Mouse (Mus musculus) limb, embryonic 14.5 days (tissue): ENCODE measurements around the gene Dok3. TPM values are rescaled to one million over a fixed set of nuclear protein-coding genes. Genes with fewer than 3 reads are reported as not detected.

ENCODE experiments used
- ATAC-seq: fragments of 200-750 bp; cut with Nextera tagmentation; 2 replicates; pipeline ENCODE4 v1.8.0; 2017; ENCODE audit warnings: low read depth, moderate number of reproducible peaks, moderate TSS enrichment; ENCODE audit not compliant: low FRiP score
- DNase-seq: peaks from one replicate; pipeline ENCODE4 v3.0.0-alpha.2; 2015; ENCODE audit warnings: low spot score
- H3K27ac ChIP-seq: fragments of 300-500 bp; sonication (generic); replicated peaks from 2 replicates; pipeline ENCODE4 v1.5.1; 2014; ENCODE audit warnings: low read depth, mild to moderate bottlenecking, low read length, moderate library complexity, mixed read lengths
- H3K27me3 ChIP-seq: fragments of 300-500 bp; sonication (generic); 2 replicates; pipeline ENCODE4 v1.6.1; 2014; ENCODE audit warnings: low read length, mixed read lengths; ENCODE audit not compliant: control insufficient read depth, insufficient read depth
- H3K36me3 ChIP-seq: fragments of 300-500 bp; sonication (generic); 2 replicates; pipeline ENCODE4 v1.6.1; 2014; ENCODE audit warnings: mild to moderate bottlenecking, low read length, moderate library complexity, mixed read lengths; ENCODE audit not compliant: control insufficient read depth, insufficient read depth
- H3K4me1 ChIP-seq: fragments of 300-500 bp; sonication (generic); 2 replicates; pipeline ENCODE4 v1.6.1; 2014; ENCODE audit warnings: antibody characterized with exemption, low read length, mixed read lengths; ENCODE audit not compliant: control insufficient read depth, insufficient read depth
- H3K4me2 ChIP-seq: fragments of 300-500 bp; sonication (generic); replicated peaks from 2 replicates; pipeline ENCODE4 v1.6.1; 2014; ENCODE audit warnings: low read depth, mild to moderate bottlenecking, low read length, moderate library complexity; ENCODE audit not compliant: severe bottlenecking
- H3K4me3 ChIP-seq: fragments of 300-500 bp; sonication (generic); replicated peaks from 2 replicates; pipeline ENCODE4 v1.5.1; 2014; ENCODE audit warnings: low read length
- H3K9ac ChIP-seq: fragments of 300-500 bp; sonication (generic); 2 replicates; pipeline ENCODE4 v1.6.1; 2014; ENCODE audit warnings: mild to moderate bottlenecking, low read depth, low read length, moderate library complexity; ENCODE audit not compliant: severe bottlenecking
- H3K9me3 ChIP-seq: fragments of 300-500 bp; sonication (generic); 2 replicates; pipeline ENCODE4 v1.6.1; 2016; ENCODE audit warnings: low read length; ENCODE audit not compliant: control insufficient read depth
- POLR2A ChIP-seq: fragments of 200-500 bp; IDR thresholded peaks from 2 replicates; pipeline ENCODE4 v1.8.0; 2012; ENCODE audit warnings: inconsistent platforms, mild to moderate bottlenecking, moderate library complexity, borderline replicate concordance; ENCODE audit not compliant: insufficient read depth, insufficient read length; ENCODE audit errors: extremely low read depth
- WGBS: fragments of 180-500 bp; shearing (Covaris S2); extraction: QIAGEN DNeasy Blood & Tissue Kit; methylation state at CpG from one replicate; pipeline ENCODE4 v1.1.7; 2014; 5-methylcytosine and 5-hydroxymethylcytosine counted together
- polyA plus RNA-seq, 2 experiments: library from polyadenylated mRNA; depleted of rRNA in 1 of 2; stranded (reverse) in 1 of 2; unstranded in 1 of 2; fragments of >200 nt; fragmentation: Nextera tagmentation in 1 of 2; extraction: Ambion mirVana in 1 of 2; gene quantifications; 2 replicates each; pipeline versions ENCODE4 v1.2.1 to v1.2.3; 2012 to 2014

Dok3 gene
- polyA plus RNA-seq, 2 experiments, result 4.4 to 9.1 TPM

DNA sequence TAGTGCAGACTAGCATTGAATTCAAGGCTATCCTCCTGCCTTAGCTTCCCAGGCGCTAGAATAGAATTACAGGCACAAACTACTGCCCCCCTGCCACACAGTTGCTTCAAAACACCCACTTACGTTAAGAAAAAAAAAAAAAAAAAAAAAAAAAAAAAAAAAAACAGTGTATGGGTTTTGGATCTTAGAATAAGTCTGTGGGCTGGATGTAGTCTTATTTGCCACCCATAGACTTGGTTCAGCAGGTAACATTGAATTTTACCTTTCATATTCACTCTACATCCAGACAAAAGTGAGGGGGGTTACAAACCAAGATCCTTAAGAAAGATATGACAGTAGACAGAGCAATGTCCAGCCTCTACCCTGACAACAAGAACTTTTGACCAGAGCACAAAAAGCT is 38.9 kb upstream of the Dok3 start:
- Histone ChIP-seq H3K27ac (no peak overlapping the region), H3K27me3 (no peaks in the 10 kb centered on the region)

DNA sequence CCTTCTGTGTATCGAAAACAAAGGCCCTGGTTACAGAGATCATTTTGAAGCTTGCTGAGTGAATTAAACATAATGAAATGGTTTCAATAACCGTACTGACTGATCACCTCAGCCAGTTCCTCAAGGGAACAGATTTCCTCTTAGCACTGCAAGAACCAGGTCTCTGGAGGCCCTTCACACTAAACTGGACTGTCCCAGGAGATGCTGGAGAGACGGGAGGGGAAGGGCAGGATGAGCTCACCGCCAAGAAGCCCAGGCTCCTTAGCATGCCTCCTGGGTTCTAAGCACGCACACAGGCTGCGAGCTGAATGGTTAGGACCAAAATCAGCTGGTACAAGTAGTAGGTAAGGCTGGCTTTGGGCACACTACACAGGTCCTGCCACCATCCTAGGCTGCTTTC is 37.9 kb upstream of the Dok3 start:
- TF ChIP-seq POLR2A, result no peak
- no peak overlapping the region for H3K27ac ChIP-seq
- peaks cover 12% of the 10 kb centered on the region for H3K4me1 ChIP-seq
- H3K4me3 ChIP-seq, result no peak overlapping the region
- 92% methylated on average over 6 of the region's 6 CpGs for WGBS
- no peak overlapping the region for H3K4me2 ChIP-seq
- H3K36me3 ChIP-seq, result peaks cover 29% of the 10 kb centered on the region
- H3K9ac ChIP-seq, result no peak overlapping the region
- no peaks in the 10 kb centered on the region for H3K27me3 ChIP-seq
- no peak for ATAC-seq
- no peaks in the 10 kb centered on the region for H3K9me3 ChIP-seq
- no peak for DNase-seq

More for the DNA sequence above, 38.9 kb upstream of the Dok3 start:
- no peaks in the 10 kb centered on the region for H3K9me3 ChIP-seq
- H3K4me2 ChIP-seq, result no peak overlapping the region
- 84% methylated on average over 2 of the region's 2 CpGs for WGBS
- DNase-seq (no peak), ATAC-seq (no peak)
- H3K36me3 ChIP-seq, result peaks cover 29% of the 10 kb centered on the region
- no peak overlapping the region for H3K9ac ChIP-seq
- H3K4me1 ChIP-seq, result peaks cover 14% of the 10 kb centered on the region
- TF ChIP-seq POLR2A, result no peak
- no peak overlapping the region for H3K4me3 ChIP-seq

GRCm38 (mm10) chr13:55563266-55563879 is 34.3 kb upstream of the Dok3 start:
- no peak overlapping the region for H3K9ac ChIP-seq
- no peak for TF ChIP-seq POLR2A
- no peaks in the 10 kb centered on the region for H3K9me3 ChIP-seq
- no peak overlapping the region for H3K27ac ChIP-seq
- DNase-seq (no peak), ATAC-seq (no peak)
- no peak overlapping the region for H3K4me3 ChIP-seq
- H3K36me3 ChIP-seq, result peaks cover 29% of the 10 kb centered on the region
- WGBS, result 64% methylated on average over 7 of the region's 7 CpGs
- H3K4me2 ChIP-seq, result no peak overlapping the region
- no peaks in the 10 kb centered on the region for H3K4me1 ChIP-seq
- H3K27me3 ChIP-seq, result no peaks in the 10 kb centered on the region

GRCm38 (mm10) chr13:55557499-55557898 is 28.4 kb upstream of the Dok3 start:
- H3K9me3 ChIP-seq, result no peaks in the 10 kb centered on the region
- H3K9ac ChIP-seq, result no peak overlapping the region
- DNase-seq, result no peak
- H3K4me3 ChIP-seq, result no peak overlapping the region
- no peak for ATAC-seq
- no peaks in the 10 kb centered on the region for H3K4me1 ChIP-seq
- H3K27me3 ChIP-seq, result no peaks in the 10 kb centered on the region
- H3K36me3 ChIP-seq, result peaks cover 49% of the 10 kb centered on the region
- no peak overlapping the region for H3K27ac ChIP-seq
- TF ChIP-seq POLR2A, result no peak
- 71% methylated on average over 6 of the region's 6 CpGs for WGBS
- no peak overlapping the region for H3K4me2 ChIP-seq

GRCm38 (mm10) chr13:55555921-55556320 is 26.8 kb upstream of the Dok3 start:
- Histone ChIP-seq H3K27me3 (no peaks in the 10 kb centered on the region), H3K9me3 (no peaks in the 10 kb centered on the region), H3K4me1 (no peaks in the 10 kb centered on the region), H3K9ac (no peak overlapping the region), H3K4me3 (no peak overlapping the region), H3K4me2 (no peak overlapping the region), H3K36me3 (peaks cover 60% of the 10 kb centered on the region), H3K27ac (no peak overlapping the region)
- ATAC-seq, result no peak
- DNase-seq, result no peak
- no peak for TF ChIP-seq POLR2A
- WGBS, result 94% methylated on average over 9 of the region's 9 CpGs

GRCm38 (mm10) chr13:55549061-55549460 is 20.0 kb upstream of the Dok3 start:
- no peak overlapping the region for H3K4me3 ChIP-seq
- no peaks in the 10 kb centered on the region for H3K4me1 ChIP-seq
- H3K27me3 ChIP-seq, result no peaks in the 10 kb centered on the region
- no peak overlapping the region for H3K9ac ChIP-seq
- H3K27ac ChIP-seq, result no peak overlapping the region
- peaks cover 97% of the 10 kb centered on the region for H3K36me3 ChIP-seq
- no peak for TF ChIP-seq POLR2A
- 93% methylated on average over 12 of the region's 15 CpGs for WGBS
- no peaks in the 10 kb centered on the region for H3K9me3 ChIP-seq
- ATAC-seq (no peak), DNase-seq (no peak)
- H3K4me2 ChIP-seq, result no peak overlapping the region
